Mouse (Mus musculus) layer of hippocampus, adult 9-11 months (tissue): ENCODE data around the gene Gm10490.

Experiments
- DNase-seq: peaks from one replicate; pipeline ENCODE4 v3.0.0; 2022

The Gm10490 gene

GRCm38 (mm10) chrX:7927116-7927515, 17.8 kb downstream of the Gm10490 start:
- DNase-seq, result no peak

- DNase-seq, result no peak
Observed at GRCm38 (mm10) chrX:7928270-7928790, 19.0 kb downstream of the Gm10490 start, which contains the start of gene Eras. Gene Eras (minus strand): TSS chrX:7928607.

- no peak for DNase-seq
Observed at GRCm38 (mm10) chrX:7936874-7937273, 27.5 kb downstream of the Gm10490 start.

- no peak for DNase-seq
Observed at GRCm38 (mm10) chrX:7937667-7938066, 28.3 kb downstream of the Gm10490 start.

GRCm38 (mm10) chrX:7945618-7946017, 36.3 kb downstream of the Gm10490 start:
- DNase-seq, result no peak

- no peak for DNase-seq
Observed at GRCm38 (mm10) chrX:7947108-7947899, 38.0 kb downstream of the Gm10490 start, which contains the start of gene Hdac6. Gene Hdac6 (minus strand): TSS chrX:7947889.

GRCm38 (mm10) chrX:7947900-7948492, 38.7 kb downstream of the Gm10490 start:
- peak; percentile 97 for DNase-seq

GRCm38 (mm10) chrX:7950091-7950490, 40.7 kb downstream of the Gm10490 start:
- no peak for DNase-seq

- DNase-seq, result no peak
Observed at GRCm38 (mm10) chrX:7958868-7959267, 49.5 kb downstream of the Gm10490 start.
